Mouse (Mus musculus): ENCODE measurements around the gene Syt12.
A peak's percentile ranks its signal among the peaks of the same experiment; 100 is the strongest.
"Not testable (repeated sequence)": the region's sequence is repeated elsewhere in the genome, so short reads cannot be mapped to it uniquely, and the experiment has no call there.

The Syt12 gene

DNA sequence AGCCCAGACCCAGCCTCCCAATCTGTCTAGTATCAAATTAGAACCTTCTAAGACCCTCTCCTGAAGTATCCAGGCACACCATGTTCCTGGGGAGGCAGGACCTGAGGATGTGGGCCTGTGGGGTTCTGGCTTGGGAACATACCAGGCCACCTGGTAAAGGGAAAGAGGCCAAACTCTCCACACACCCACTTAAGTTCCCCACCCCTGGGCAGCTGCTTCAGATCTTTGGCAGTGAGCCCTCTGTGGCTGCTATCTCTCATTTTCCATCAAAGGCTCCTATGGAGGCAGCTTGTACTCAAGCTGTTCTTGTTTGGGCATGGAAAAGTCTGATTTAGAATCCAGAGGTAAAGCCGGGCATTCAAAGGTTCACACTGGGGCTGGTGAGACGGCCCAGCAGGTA, 10.6 kb upstream of the Syt12 start:
- DNase-seq: no peak

DNA sequence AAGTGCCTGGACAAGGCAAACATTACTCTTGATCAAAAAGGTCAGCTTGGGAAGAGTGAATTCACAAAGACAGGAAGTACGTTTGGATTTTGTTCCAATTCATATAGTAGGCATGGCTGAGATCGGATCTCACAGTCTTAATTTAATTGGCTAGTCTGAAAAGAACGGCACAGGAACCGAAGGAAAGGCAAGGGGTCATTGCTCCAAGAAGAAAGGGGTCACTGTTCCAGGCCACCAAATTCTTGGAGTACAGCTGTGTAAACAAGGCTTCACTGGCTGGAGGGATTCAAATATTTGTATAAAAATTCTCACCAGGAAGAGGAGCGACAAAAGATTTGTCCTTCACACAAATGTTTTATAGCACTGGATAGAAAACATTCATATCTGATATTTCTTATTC, 7.8 kb upstream of the Syt12 start:
- DNase-seq: no peak

DNA sequence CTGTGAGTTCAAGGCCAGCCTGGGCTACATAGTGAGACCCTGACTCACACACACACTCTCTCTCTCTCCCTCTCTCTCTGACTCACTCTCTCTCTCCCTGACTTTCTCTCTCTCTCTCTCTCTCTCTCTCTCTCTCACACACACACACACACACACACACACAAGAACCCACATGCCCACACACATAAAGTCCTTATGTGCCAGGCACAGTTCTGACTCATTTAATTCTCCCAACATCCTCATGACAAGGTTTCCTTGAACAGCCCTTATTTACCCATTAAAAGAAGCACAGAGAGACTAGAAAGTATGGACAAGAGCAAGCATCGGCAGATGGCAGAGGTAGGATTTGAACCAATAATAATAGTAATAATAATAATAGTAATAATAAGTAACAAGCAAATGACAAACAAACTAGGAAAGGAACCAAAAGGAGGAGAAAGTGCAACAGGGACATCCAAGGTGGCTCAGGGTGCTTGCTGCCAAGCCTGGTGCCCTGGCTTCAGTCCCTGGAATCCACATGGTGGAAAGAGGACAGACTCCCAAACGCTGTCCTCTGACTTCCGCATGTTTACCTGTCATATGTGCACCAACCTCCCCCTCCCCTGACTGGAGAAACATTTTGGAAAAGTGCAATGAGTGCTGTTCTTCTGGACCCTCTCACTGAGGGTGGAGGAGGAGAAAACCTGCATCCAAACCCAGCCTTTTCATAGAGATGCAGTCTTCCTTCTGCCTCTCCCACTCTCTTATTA, 5.0 kb upstream of the Syt12 start:
- no peak for DNase-seq

DNA sequence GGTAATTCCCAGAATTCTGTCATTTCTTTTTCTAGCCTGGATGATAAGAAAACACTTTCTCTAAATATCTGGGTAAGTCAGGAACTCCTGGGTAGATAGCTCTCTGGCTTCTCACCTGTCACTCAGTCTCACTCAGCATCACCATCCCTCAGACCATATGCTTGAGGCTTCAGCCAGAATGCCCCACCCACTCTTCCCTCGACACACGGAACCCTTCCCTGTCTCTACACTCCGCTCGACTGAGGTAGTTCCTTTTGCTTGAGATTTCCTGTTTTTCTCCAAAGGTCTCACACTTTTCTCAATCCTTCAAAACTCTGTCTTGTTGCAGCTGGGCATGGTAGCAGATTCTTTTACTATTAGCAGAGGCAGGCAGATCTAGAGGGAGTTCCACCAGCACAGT, 4.1 kb upstream of the Syt12 start:
- no peak for DNase-seq

DNA sequence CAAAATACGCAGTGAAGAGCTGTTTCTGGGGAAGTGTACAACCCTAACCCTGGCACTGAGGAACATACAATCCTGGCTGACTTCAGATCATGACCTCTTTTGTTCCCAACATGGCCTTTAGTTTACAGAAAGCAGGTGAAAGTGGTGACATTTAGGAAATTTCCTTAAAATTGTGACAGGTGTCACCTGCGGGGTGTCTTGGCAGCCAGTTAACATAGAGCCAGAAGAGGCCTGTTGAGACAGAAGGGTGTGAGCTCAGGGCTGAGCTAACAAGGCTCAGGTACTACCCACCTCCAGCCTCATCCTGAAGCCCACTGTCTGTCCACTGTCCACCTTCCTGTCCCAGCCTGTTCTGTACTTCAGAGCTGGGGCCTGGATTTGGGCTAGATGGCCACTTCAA, 2.8 kb upstream of the Syt12 start:
- no peak for DNase-seq

DNA sequence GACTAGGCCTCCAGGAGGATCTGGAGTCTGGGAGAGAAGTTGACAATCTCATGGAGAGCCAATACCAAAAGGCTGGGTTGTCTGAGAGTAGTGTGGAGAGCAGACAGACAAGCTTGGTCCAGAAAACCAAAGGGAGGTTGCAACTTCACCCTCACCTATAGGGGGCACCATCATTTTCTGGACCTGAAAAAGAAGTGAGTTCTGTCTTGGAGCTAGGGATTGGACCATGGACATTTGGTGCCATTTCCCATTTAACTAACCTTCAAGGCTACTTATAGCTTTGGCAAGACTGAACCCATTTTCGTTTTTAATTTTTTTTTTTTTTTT, 906 bp upstream of the Syt12 start:
- DNase-seq: no peak

DNA sequence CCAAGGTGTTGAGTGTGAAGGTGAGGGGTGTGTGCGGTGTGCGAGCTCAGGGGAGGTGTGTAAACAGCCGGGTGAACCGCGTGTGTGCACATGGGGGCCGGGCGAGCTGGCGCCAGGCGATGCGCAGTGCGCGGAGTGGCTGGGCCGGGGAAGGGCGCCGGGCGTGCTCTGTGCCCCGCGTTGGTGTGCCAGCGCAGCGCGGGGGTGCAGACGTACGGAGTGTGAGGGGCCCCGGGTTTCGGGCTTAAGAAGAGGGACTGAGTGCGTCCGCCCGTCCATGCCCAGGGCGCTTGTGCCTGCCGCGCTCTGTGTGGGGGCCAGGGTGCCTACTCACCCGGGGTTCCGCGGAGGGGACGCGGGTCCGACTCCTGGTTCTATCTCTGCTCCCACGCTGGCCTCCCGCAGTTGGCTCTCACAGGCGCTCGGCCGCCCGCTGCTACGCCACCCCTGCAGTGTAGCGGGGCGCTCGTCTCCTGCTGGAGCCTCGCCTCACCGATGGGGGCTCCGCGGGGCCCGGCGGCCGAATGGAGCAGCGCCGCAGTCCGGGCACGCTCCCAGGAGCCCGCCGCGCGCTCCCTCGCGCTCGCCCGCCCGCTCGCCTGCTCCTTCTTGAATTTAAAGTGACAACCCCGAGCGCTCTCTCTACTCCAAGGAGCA, 518 bp downstream of the Syt12 start:
- peak; percentile 71 for DNase-seq

DNA sequence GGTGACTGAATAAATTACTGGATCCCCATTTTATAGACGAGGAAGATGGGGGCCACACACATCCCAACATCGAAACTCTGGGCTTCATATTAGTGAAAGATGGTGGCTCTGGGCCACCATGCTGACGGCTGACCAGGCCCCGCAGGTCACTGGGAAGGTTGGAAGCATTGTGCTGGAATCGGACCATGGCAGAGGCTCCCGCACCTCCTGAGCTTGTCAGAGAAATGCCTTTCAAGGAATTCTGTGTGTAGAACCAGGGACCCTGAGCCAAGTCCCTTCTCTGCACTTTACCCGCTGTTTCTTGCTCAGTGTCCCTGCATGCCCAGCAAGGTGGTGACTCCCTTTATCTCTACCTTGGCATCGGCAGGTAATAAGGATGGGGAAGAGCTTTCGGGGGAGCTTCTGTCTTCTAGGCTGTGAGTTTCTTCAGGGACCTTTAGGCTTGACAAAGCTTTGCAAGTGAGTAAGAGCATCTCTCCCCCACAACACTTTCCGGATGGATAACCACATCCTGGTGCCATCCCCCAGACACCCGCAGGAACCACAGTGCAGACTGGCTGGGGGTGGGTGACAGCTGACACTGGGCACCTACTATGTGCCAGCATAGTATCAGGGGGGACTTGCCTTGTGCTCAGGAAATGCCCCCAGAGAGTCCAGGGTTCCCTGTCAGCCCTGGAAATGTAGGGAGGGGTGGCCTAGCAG, 1.9 kb downstream of the Syt12 start:
- DNase-seq: no peak

DNA sequence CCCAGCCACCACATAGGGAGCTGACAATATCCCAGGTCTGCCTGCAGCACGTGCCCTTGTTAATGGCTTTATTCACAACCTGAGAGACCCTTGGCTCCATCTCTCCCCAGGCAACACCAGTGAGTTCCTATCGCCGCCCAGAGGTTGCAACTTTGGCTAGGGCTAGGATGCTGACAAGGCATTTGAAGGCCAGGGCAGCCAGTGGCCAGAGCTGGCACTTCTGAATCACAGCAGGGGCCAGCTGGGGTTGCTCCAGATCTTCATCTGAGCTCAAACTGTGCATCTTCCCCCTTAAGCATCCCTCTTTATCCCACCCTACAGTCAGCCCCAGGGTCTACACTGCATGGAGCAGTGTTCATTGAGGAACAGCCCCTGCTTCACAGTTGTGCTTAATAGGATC, 2.5 kb downstream of the Syt12 start:
- no peak for DNase-seq

DNA sequence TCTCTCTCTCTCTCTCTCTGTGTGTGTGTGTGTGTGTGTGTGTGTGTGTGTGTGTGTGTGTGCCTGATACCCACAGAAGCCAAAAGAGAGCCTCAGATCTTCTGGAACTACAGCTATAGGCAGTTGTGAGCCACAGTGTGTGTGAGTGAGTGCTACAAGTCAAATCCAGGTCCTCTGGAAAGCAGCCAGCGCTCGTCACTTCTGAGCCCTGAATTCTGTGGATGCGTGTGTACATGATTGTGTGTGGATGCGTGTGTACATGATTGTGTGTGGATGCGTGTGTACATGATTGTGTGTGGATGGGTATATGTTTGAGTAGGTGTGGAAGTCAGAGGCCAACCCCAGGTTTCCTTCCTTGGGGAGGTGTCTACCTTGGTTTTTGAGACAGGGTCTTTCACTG, 3.7 kb downstream of the Syt12 start:
- DNase-seq: no peak

DNA sequence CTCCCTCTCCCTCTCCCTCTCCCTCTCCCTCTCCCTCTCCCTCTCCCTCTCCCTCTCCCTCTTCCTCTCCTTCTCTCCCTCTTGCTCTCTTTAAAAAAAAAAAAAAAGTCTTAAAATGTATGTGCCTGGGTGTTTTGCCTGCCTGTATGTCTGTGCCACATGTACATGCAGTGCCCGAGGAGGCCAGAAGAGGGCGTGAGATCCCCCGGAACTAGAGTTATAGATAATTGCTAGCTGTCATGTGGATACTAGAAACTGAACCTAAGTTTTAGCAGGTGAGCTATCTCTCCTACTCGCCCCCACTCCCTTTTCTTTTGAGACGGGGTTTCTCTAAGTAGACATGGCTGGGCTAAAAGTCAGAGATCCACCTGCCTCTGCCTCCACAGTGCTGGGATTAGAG, 8.9 kb downstream of the Syt12 start:
- DNase-seq: no peak

DNA sequence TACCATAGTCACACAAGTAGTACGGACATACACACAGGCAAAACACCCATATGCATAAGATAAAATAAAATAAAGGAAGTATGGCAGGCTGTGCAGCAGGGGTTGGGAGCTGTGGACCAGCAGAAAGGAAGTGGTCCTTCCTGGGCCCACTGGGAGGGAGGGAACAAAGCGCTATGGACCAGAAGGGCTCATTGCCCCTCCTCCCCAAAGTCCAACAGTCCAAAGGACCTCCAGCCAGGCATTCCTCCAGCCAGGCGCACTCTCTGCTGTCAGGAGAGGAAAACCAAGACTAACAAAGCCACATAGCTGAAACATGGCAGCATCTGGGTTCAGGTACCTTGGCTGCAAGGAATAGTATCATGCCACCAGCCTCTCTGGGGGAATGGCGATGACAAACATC, 12.6 kb downstream of the Syt12 start:
- no peak for DNase-seq

DNA sequence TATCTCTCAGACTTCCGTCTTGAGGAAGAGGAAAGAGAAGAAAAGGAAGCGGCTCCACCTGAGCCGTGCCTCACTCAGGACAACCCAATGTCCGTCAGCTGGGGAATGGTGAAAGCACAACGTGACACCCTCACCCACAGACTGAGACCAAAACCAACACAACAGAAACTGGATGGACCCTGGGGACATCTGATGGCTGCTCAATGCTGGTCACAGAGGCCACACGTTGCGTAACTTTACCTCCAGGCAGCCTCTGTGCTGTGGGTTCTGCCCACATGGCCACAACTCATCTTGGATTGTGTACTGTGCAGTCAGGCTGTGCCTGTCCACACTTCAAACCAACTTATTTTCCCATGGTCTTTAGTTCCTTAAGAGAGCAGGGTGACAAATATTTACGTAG, 15.3 kb downstream of the Syt12 start:
- DNase-seq: no peak

DNA sequence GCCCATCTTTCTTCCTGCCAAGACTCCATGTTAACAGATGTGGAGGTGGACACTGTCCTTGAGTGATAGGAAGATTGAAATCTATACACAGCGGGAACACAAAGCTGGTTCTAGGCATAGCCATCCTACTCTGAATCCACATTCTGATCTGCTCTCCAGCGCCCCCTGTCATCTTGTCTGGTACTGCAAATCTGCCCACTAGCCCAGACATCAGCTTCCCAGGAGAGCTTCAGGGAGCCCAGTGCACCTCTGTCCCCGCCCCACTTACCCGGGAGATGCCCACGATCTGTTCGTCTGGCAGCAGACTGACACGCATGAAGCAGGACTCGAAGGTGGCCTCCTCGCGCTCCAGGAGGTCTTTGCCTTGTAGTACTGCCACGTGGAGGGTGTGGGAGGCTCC, 21.0 kb downstream of the Syt12 start:
- DNase-seq: peak; percentile 49

DNA sequence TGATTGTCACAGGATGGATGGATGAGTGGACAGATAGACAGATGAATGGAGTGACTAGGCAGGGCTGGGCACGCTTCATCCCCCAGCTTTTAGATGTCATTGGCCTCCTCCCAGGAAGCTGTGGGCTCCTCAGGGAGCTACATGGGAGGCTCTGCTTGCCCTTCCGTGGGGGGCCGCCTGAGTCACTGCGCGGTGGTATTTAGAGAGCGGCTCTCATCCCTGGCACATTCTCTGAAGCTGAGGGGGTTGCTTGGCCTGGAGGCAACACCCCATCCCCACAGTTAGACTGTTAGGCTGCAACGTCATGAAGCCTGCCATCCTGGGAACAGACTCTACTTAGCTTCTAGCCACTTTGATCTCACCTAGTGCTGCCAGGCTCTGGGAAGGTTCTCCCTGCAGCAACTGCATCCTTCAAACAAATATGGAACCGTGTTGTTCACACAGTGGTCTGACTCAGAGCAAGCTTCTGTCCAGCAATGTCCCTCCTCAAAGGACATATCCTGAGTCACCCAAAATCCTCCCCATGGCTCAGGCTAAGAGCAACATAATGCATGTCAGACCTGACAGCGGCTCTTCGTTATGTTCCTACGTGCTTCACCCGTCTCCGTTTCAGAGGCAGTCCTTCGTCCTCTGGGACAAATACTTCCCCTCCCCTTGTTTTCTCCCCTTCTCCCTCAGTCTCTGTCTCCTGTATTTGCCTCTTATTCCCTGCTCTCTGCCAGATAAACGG, 22.0 kb downstream of the Syt12 start:
- no peak for DNase-seq

DNA sequence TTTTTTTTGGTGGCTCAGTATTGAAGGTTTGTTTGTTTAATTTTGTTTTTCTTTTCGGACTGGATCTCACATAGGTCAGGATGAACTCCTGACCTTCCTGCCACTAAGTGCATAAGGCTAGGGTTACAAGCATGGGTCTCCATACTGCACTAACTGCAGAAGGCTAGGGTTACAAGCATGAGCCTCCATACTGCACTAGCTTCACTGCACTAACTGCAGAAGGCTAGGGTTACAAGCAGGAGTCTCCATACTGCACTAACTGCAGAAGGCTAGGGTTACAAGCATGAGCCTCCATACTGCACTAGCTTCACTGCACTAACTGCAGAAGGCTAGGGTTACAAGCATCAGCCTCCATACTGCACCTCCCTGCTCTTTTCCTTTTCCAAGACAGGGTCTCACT, 23.2 kb downstream of the Syt12 start:
- DNase-seq: not testable (repeated sequence)

DNA sequence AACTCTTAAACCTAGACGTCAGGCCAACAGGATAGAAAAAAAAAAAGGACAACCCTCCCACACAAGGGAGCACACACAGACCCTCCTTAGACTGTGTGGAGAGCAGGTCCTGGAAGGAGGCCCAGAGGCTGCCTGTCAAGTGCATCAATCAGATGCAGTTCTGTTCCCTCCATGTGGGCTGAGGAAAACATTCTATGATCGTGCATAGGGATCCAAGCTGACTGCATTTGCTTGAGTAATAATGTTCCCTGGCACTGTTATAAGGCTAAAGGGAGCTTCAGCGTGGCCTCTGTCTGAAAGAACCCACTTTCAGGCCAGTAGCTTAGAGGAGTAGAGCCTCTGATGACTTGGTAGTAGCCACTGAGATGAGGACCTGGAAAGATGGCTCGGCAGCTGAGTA, 24.7 kb downstream of the Syt12 start:
- no peak for DNase-seq

DNA sequence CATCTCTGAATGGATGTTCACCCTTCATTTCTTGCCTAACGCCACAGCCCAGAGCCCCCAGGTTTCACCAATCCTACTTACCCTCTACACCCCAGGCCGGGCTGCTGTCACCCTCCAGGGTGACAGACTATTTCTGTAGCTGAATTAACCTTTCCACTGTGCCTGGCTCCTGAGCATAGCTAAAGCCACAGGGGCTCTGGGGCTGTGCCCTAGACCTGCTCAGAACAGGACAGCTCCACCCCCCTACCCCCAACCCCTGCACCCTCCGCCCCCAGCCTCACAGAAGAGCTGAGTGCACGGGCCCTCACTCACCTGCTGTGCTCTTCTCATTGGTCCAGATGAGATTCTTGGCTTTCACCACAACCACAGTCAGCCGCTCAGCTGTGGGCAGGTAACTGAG, 25.3 kb downstream of the Syt12 start:
- no peak for DNase-seq

DNA sequence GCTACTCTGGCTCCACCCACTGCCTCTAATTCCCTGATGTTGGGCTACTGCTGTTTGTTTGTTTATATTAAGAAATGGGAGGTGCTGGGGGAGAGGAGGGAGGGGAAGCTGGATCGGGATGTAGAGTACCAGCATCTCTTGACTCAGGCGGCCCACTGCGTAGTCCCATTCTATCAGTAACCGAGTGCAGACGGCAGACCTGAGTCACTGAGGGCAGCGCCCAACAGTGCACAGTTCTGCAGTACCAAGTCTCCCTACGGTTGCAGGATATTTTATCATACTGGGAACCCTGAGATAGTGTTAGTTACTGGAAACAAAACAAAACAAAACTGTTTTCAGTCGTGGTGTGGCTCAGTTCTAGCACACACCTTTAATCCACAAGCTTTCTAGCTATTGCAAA, 26.1 kb downstream of the Syt12 start:
- DNase-seq: no peak

DNA sequence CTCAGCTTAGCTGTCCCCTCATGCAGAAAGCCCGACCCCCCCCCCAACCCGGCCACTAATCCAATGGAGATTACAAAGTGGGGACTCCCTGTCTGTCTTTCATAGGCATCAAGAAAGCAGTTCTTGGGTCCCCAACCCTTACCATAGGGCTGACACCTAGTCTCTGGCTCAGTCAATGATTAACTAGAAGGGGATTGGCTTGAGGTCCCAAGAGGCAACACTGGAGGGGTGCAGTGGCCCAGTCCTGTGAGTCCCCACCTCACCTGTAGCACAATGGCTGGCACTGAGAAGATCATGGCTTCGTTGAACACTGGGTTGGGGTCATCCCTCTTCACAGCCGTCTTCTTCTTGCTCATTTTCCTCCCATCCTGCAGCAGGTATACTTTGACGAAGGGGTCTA, 26.6 kb downstream of the Syt12 start:
- no peak for DNase-seq

DNA sequence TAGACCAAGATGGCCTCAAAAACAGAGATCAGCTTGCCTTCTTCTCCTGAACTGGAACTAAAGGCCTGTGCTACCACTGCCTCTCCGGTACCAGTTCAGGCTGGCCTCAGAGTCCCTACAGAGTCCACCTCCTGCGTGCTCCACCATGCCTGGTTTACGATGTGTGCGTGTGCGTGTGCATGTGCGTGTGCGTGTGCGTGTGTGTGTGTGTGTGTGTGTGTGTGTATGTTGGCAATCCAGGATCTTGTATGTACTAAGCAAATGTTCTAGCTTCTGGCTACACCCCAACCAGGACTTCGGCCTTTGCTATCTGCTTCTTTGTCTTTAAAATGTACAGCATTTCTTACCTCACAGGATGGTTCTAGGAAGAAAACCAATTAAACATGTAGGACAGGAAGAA, 28.0 kb downstream of the Syt12 start:
- no peak for DNase-seq

DNA sequence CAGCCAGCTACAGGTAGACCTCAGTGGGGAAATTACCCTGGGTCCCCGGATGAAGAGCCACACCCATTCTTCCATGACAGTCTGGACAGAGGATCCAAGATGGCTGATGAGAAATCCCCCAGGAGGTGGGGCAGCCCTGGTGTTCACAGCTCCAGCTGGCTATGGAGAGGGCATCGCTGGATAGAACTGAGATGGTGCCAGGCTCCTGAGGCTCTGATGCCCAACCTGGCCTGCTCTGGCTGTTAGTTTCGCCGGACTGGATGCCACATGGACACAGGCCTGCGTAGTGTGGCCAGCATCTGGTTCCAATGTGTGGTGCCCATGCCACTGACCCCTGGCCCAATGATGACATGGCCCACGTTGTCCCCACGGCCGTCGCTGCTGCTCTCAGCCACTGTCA, 29.8 kb downstream of the Syt12 start:
- no peak for DNase-seq

DNA sequence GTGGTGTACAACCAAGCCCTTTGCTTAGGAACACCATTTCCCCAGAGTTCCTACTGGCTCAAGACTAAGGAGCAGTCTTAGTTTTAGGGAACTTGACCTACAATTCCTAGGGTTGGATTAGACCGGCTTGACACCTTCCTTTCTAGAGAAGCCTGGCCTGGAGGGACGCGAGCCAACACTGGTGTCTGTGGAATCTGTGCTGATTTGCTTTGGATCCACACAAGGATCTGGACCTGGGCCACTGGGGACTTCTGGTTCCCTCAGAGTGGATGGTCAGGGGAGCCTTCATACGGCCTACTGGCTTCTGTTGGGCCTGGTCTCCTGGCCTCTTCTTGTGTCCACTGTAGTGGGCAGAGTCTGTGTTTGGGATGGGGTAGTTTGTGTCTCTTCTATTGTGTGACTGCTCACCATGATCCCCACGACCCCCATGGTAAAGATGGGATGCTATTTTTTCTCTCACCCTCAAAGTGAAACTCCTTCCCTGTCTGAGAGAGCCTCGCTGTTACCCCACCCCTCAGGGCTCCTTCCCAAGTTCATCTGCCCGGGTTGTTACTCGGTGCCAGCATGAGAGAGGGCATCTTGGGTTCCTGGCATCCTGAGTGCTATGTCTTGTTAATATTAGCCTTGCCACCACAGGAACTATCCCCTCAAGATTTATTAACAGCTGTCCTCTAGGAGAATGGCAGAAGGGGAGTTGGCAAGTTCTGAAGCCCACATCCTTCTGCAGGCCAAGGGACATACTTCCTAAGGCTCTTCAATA, 30.4 kb downstream of the Syt12 start:
- DNase-seq: no peak
